Mouse (Mus musculus): ENCODE measurements around the gene Col2a1.

Col2a1 gene

DNA sequence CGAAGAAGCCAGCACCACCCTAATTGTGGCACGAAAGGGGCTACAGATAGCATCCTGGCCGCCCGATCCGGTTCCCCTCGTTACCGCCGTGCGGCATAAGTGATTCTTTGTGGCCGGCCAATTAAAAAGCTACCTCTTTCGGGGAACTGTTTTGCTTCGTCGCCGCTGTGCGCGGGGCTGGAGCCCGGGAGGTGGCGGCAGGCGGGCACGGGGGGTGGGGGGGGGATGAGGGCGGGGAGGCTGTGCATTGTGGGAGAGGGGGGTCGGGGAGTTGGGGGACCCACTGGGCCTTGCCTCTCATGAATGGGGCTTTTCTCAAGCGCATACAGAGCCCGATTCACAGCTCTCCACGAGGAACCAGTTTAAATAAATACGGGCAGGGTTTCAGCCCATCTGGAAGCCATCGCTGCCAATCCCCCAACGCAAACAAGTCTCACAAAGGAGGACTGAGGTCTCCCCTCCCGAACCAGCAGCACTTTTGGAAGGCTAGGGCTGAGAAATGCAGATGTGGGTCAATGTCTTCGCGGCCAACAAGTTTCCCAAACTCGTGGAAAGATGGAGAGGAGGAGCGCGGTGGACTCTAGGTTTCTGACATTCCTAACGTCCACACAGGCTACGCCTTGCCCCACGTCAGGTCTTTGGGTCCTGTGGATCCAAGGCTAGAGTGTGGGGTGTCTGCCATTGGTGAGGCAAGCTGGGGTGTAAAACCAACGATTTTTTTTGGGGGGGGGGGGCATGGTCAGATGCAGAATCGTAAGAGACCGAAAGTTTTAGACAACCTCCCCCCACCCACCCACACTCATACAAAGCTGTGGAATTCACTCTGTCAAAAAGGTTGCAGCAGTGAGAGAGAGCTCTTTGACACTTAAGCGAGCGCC, 2.1 kb downstream of the Col2a1 start:
- DNase-seq, result no peak

- no peak for DNase-seq
Measured at GRCm38 (mm10) chr15:98001321-98002112, 3.0 kb downstream of the Col2a1 start.

DNA sequence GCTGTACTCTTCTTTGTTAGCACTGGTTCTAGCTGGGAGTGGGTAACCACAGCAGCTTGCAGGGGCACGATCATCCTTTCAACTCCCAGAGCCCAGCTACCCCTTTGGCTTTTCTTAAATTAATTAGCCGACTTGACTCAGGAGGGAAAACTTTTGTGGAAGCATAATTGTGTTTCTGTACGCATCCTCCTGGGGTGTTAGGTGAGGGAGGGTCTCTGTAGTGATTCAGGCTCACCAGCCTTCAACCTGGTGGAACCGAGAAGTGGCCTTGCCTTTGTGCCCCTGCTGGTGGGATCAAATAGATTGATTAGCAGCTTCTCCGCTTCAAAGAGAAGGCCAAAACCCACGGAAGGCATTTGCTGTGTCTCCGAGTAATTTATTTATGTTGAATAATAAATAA, 4.5 kb downstream of the Col2a1 start:
- no peak for DNase-seq

GRCm38 (mm10) chr15:97999546-97999945, 4.9 kb downstream of the Col2a1 start:
- DNase-seq, result no peak

DNA sequence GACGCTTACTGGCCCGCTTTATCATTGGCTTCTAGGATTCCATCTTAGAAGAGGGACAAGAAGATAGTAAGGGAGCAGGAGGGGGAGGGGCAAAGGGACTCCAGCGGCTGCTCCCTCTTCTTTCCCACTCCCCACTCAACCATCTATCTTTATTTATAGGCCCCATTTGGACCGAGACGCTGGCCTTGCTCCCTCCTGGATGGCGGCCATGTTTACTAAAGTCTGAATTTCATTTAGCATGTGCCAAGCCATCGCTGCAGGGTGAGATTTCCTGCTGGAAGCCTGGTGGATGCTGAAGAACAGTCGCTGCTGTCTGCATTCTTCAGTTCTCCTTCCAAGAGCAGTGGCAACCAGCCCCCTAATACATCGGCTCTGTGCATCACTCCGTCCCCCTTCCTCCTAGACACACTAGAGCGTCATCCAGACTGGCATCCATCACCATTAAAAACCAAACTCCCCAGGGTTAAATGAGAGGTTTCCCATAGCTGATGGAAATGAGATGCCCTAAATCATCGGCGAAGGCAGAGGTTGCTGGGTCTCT, 7.7 kb downstream of the Col2a1 start:
- DNase-seq, result peak; percentile 28

GRCm38 (mm10) chr15:97992712-97993286, 11.7 kb downstream of the Col2a1 start:
- DNase-seq, result peak; percentile 64

DNA sequence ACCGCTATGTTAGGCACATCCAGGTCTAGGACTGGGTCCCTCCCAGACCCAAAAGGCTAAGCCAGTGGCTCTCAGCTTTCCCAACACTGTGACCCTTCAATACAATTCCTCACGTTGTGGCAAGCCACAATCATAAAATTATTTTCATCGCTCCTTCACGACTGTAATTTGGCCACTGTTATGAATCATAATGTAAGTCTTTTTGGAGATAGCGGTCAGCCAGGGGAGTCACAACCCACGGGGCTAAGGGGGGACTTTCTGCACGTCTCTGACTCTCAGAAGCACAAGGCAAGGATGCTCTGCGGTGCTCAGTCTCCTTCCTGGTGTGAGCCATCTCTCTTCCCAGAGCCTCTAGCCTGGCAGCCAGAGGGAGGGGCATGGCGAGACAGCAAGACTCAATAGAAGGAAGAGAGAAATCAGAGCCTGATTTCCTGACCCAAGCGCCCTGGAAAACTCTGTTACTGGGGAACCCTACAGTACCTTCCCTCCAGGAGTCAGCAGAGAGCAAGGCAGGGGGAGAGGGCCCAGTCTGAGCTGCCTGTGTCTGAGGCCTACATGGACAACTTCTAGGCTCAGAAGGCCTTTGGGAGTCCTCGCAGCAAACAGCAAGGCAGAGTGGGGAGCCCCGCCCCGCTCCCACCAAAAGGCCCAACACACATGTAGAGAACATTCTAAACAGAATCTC, 12.3 kb downstream of the Col2a1 start:
- DNase-seq, result no peak

GRCm38 (mm10) chr15:97991285-97991895, 13.1 kb downstream of the Col2a1 start:
- DNase-seq, result no peak

DNA sequence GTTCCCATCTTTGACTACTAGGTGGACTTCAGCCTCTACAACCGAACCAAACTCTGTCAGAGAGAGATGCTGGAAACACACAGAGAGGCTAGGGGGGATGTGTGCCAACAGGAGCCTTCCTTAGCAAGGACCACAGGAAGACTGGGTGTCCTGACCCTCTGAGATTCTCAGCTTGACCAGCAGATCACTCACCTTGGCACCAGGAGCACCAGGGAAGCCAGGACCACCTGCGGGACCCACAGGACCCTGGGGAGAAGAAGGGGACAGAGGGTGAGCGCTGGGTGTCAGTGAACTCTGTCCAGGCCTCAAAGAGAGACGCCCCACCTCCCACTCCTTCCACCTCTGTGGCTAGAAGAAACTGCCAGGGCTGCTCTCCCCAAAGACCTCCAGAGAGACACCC, 13.8 kb downstream of the Col2a1 start:
- no peak for DNase-seq

DNA sequence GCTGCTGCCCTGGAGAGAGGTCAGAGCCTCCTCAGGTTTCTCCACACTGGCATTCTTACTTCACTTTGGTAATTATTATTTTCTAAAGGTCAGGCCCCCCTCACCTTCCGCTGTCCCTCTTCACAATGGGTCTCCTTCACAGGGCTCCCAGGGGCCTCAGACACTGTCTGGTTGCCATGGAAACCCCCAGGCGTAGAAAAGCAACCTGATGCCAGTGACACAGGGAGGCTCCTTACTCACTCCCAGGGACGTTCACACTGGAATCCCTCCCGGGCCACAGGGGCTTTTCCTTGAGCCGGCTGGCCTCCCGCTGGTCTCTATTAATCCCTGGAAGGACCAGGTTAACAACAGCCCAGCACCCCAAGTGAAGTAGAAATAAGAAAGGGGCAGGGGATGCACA, 14.4 kb downstream of the Col2a1 start:
- DNase-seq, result no peak

GRCm38 (mm10) chr15:97989544-97989943, 15.0 kb downstream of the Col2a1 start:
- DNase-seq, result no peak

- no peak for DNase-seq
Measured at GRCm38 (mm10) chr15:97981560-97981959, 22.9 kb downstream of the Col2a1 start.

- no peak for DNase-seq
Measured at GRCm38 (mm10) chr15:97973248-97974005, 31.1 kb downstream of the Col2a1 start.

- no peak for DNase-seq
Measured at GRCm38 (mm10) chr15:97972580-97972979, 31.9 kb downstream of the Col2a1 start.

DNA sequence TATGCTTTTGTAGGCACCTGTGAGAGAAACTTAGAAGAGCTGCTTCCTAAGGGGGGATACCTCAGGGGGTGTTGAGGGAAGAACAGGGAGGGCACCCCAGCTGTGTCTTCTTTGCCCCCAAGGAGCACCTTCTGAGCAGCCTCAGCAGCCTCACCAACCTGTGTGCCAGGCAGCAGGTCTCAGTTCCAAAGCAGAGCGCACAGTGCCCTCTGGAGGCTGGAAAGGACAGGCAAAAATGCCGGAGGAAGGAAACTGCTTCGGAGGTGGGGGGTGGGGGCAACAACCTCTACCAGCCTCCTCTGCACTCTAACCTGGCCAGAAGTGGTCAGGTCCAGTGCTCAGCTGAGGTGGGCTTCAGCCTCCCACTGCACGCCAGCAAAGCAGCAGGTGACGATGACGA, 34.2 kb downstream of the Col2a1 start:
- DNase-seq, result no peak

DNA sequence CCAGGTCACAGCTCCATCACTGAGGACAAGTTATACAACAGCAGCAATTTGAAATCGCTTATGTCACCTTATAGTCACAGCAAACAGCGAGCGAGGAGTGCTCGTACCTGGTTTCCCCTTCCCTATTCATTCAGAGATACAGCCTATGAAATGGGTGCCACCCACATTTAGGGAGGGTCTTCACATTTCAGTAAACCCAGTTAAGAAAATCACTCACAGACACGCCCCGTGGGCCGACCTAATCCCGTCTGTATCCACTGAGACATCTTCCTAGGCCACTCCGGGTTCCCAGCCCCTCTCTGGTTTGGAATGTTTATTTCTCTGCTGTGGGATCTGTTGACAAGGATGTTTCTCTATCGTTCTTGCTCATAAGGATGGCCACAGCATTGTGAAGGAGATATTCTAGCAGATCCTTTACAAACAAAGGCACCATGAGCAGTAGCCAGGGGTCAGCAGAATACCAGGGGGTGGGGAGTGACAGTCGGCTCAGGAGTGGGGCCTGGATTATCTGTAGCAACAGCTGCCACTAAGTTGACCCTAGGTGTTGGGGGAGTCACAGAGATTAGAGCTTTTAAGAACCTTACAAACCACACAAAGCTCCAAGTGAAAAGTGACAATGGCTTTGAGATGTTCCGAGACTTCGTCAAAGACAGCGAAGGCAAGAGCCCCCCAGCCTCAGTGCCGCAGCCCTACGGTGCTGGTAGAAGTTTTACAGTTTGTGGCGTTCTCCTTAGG, 39.0 kb downstream of the Col2a1 start:
- DNase-seq, result no peak

GRCm38 (mm10) chr15:97964836-97965187, 39.7 kb downstream of the Col2a1 start:
- no peak for DNase-seq

- peak; percentile 92 for DNase-seq
Measured at GRCm38 (mm10) chr15:97963989-97964835, 40.3 kb downstream of the Col2a1 start, which contains the start of gene Tmem106c. Tmem106c (plus strand) TSS chr15:97964200.

- no peak for DNase-seq
Measured at GRCm38 (mm10) chr15:97963329-97963988, 41.0 kb downstream of the Col2a1 start.

All from right cerebral cortex, postnatal 25 days (tissue).